Mouse (Mus musculus) midbrain, embryonic 14.5 days (tissue): ENCODE measurements around the gene Gna15. TPM values are rescaled to one million over a fixed set of nuclear protein-coding genes. Genes with fewer than 3 reads are reported as not detected.
A peak's percentile ranks its signal among the peaks of the same experiment; 100 is the strongest.

ENCODE experiments used
- ATAC-seq: fragments of 200-750 bp; cut with Nextera tagmentation; 2 replicates; pipeline ENCODE4 v1.8.0; 2017; ENCODE audit warnings: moderate number of reproducible peaks, moderate library complexity; ENCODE audit not compliant: low FRiP score, low TSS enrichment
- DNase-seq: peaks from one replicate; pipeline ENCODE4 v3.0.0-alpha.2; 2015
- H3K27ac ChIP-seq: fragments of 300-500 bp; sonication (generic); replicated peaks from 2 replicates; pipeline ENCODE4 v1.5.1; 2014; ENCODE audit warnings: mild to moderate bottlenecking, low read depth, low read length, moderate library complexity
- H3K27me3 ChIP-seq: fragments of 300-500 bp; sonication (generic); 2 replicates; pipeline ENCODE4 v1.6.1; 2014; ENCODE audit warnings: low read length, control low read depth, mixed read lengths; ENCODE audit not compliant: control insufficient read depth, insufficient read depth
- H3K36me3 ChIP-seq: fragments of 300-500 bp; sonication (generic); 2 replicates; pipeline ENCODE4 v1.6.1; 2014; ENCODE audit warnings: low read length, control low read depth; ENCODE audit not compliant: control insufficient read depth, insufficient read depth
- H3K4me1 ChIP-seq: fragments of 300-500 bp; sonication (generic); 2 replicates; pipeline ENCODE4 v1.6.1; 2014; ENCODE audit warnings: mild to moderate bottlenecking, antibody characterized with exemption, low read length, control low read depth; ENCODE audit not compliant: control insufficient read depth, insufficient read depth
- H3K4me2 ChIP-seq: fragments of 300-500 bp; sonication (generic); 2 replicates; pipeline ENCODE4 v1.6.1; 2014; ENCODE audit warnings: mild to moderate bottlenecking, low read length, moderate library complexity
- H3K4me3 ChIP-seq: fragments of 300-500 bp; sonication (generic); replicated peaks from 2 replicates; pipeline ENCODE4 v1.5.1; 2014; ENCODE audit warnings: low read depth, low read length
- H3K9ac ChIP-seq: fragments of 300-500 bp; sonication (generic); replicated peaks from 2 replicates; pipeline ENCODE4 v1.6.1; 2014; ENCODE audit warnings: mild to moderate bottlenecking, low read length, moderate library complexity
- H3K9me3 ChIP-seq: fragments of 300-500 bp; sonication (generic); 2 replicates; pipeline ENCODE4 v1.6.1; 2016; ENCODE audit warnings: low read length, control low read depth, mixed read lengths; ENCODE audit not compliant: control insufficient read depth
- WGBS: fragments of 180-500 bp; shearing (Covaris S2); extraction: QIAGEN DNeasy Blood & Tissue Kit; methylation state at CpG from one replicate; pipeline ENCODE4 v1.1.7; 2014; 5-methylcytosine and 5-hydroxymethylcytosine counted together
- polyA plus RNA-seq: library from polyadenylated mRNA; unstranded; fragments of >200 nt; fragmentation: Nextera tagmentation; extraction: Ambion mirVana; gene quantifications from 2 replicates; pipeline ENCODE4 v1.2.1, GENCODE M21; 2014

Gna15 gene
- polyA plus RNA-seq, 1 experiment from 2014 or later, result 0.88 TPM

GRCm38 (mm10) chr10:81568381-81569191, 44.6 kb upstream of the Gna15 start:
- Histone ChIP-seq H3K9ac (no peak overlapping the region), H3K36me3 (peaks cover 31% of the 10 kb centered on the region), H3K27me3 (peaks cover 50% of the 10 kb centered on the region), H3K27ac (peak overlapping the region; percentile 83), H3K9me3 (no peaks in the 10 kb centered on the region), H3K4me3 (no peak overlapping the region), H3K4me2 (peak overlapping the region; percentile 35), H3K4me1 (peaks cover 45% of the 10 kb centered on the region)
- 10% methylated on average over 16 of the region's 16 CpGs for WGBS
- ATAC-seq, result peak; percentile 6; the same call in 1 of the 2 replicates
- peak; percentile 87 for DNase-seq

- Histone ChIP-seq H3K27me3 (peaks cover 32% of the 10 kb centered on the region; the same call in 1 of the 2 replicates), H3K9me3 (no peaks in the 10 kb centered on the region), H3K27ac (no peak overlapping the region), H3K4me1 (peaks cover 44% of the 10 kb centered on the region), H3K4me3 (no peak overlapping the region), H3K9ac (no peak overlapping the region), H3K36me3 (peaks cover 42% of the 10 kb centered on the region), H3K4me2 (no peak overlapping the region)
- no peak for DNase-seq
- WGBS, result 23% methylated on average over 20 of the region's 20 CpGs
- ATAC-seq, result no peak
Observed at GRCm38 (mm10) chr10:81565257-81566228, 41.5 kb upstream of the Gna15 start.

- peaks cover 38% of the 10 kb centered on the region for H3K4me1 ChIP-seq
- DNase-seq (peak; percentile 79), ATAC-seq (no peak)
- 24% methylated on average over 10 of the region's 10 CpGs for WGBS
- H3K27ac ChIP-seq, result 0 out of 2 replicates have a peak overlapping the region, but pooled peaks have one; percentile 5
- H3K4me3 ChIP-seq, result no peak overlapping the region
- H3K9ac ChIP-seq, result no peak overlapping the region
- H3K4me2 ChIP-seq, result no peak overlapping the region; the same call in 1 of the 2 replicates
- H3K36me3 ChIP-seq, result peaks cover 42% of the 10 kb centered on the region
- H3K27me3 ChIP-seq, result peaks cover 32% of the 10 kb centered on the region; the same call in 1 of the 2 replicates
- H3K9me3 ChIP-seq, result no peaks in the 10 kb centered on the region
Observed at GRCm38 (mm10) chr10:81564734-81565133, 40.7 kb upstream of the Gna15 start.

GRCm38 (mm10) chr10:81564216-81564615, 40.2 kb upstream of the Gna15 start:
- DNase-seq (no peak), ATAC-seq (no peak)
- Histone ChIP-seq H3K27me3 (peaks cover 32% of the 10 kb centered on the region; the same call in 1 of the 2 replicates), H3K27ac (0 out of 2 replicates have a peak overlapping the region, but pooled peaks have one; percentile 5), H3K9me3 (no peaks in the 10 kb centered on the region), H3K4me2 (peak overlapping the region; percentile 44), H3K4me1 (peaks cover 34% of the 10 kb centered on the region), H3K36me3 (peaks cover 42% of the 10 kb centered on the region), H3K4me3 (peak overlapping the region; percentile 15; the same call in 1 of the 2 replicates), H3K9ac (peak overlapping the region; percentile 23; the same call in 1 of the 2 replicates)
- 5% methylated on average over 10 of the region's 10 CpGs for WGBS

GRCm38 (mm10) chr10:81563481-81563880, 39.5 kb upstream of the Gna15 start:
- Histone ChIP-seq H3K9me3 (no peaks in the 10 kb centered on the region), H3K9ac (no peak overlapping the region), H3K27ac (no peak overlapping the region), H3K36me3 (peaks cover 42% of the 10 kb centered on the region), H3K27me3 (peaks cover 32% of the 10 kb centered on the region; the same call in 1 of the 2 replicates), H3K4me3 (no peak overlapping the region), H3K4me1 (peaks cover 31% of the 10 kb centered on the region), H3K4me2 (peak overlapping the region; percentile 44; the same call in 1 of the 2 replicates)
- WGBS, result 54% methylated on average over 6 of the region's 6 CpGs
- ATAC-seq, result no peak
- DNase-seq, result no peak

GRCm38 (mm10) chr10:81562411-81562810, 38.4 kb upstream of the Gna15 start:
- no peak for DNase-seq
- WGBS, result 69% methylated on average over 6 of the region's 6 CpGs
- Histone ChIP-seq H3K36me3 (peaks cover 42% of the 10 kb centered on the region), H3K27ac (no peak overlapping the region), H3K4me2 (0 out of 2 replicates have a peak overlapping the region, but pooled peaks have one; percentile 13), H3K4me3 (no peak overlapping the region), H3K27me3 (peaks cover 27% of the 10 kb centered on the region; the same call in 1 of the 2 replicates), H3K9ac (no peak overlapping the region), H3K4me1 (peaks cover 28% of the 10 kb centered on the region), H3K9me3 (no peaks in the 10 kb centered on the region)
- ATAC-seq, result no peak

GRCm38 (mm10) chr10:81560719-81561459, 36.9 kb upstream of the Gna15 start:
- Histone ChIP-seq H3K4me1 (peaks cover 28% of the 10 kb centered on the region), H3K9me3 (no peaks in the 10 kb centered on the region), H3K27ac (no peak overlapping the region), H3K36me3 (peaks cover 34% of the 10 kb centered on the region), H3K4me2 (peak overlapping the region; percentile 81), H3K4me3 (peak overlapping the region; percentile 87), H3K9ac (peak overlapping the region; percentile 99), H3K27me3 (peaks cover 12% of the 10 kb centered on the region; the same call in 1 of the 2 replicates)
- 34% methylated on average over 15 of the region's 16 CpGs for WGBS
- no peak for DNase-seq
- ATAC-seq, result no peak
